Mouse (Mus musculus) C2C12 (cell line): ENCODE results near the gene Fastkd3. TPM values are rescaled to one million over a fixed set of nuclear protein-coding genes. Genes with fewer than 3 reads are reported as not detected.
A peak's percentile ranks its signal among the peaks of the same experiment; 100 is the strongest.
"Not testable (repeated sequence)": the region's sequence is repeated elsewhere in the genome, so short reads cannot be mapped to it uniquely, and the experiment has no call there.

ENCODE experiments used
- H3K27me3 ChIP-seq: one replicate; pipeline ENCODE4 v1.6.1; 2011; ENCODE audit not compliant: control insufficient read depth, insufficient read depth, insufficient read length
- H3K36me3 ChIP-seq: one replicate; pipeline ENCODE4 v1.6.1; 2011; ENCODE audit not compliant: control insufficient read depth, insufficient read depth
- H3K4me3 ChIP-seq: one replicate; pipeline ENCODE4 v1.5.1; 2011; ENCODE audit warnings: mild to moderate bottlenecking, control low read depth; ENCODE audit not compliant: poor library complexity, insufficient read depth, severe bottlenecking
- H3K79me2 ChIP-seq: one replicate; pipeline ENCODE4 v1.6.1; 2011; ENCODE audit not compliant: control insufficient read depth, insufficient read depth
- H3K79me3 ChIP-seq: one replicate; pipeline ENCODE4 v1.6.1; 2011; ENCODE audit warnings: low read depth, control low read depth
- H3ac ChIP-seq: one replicate; pipeline ENCODE3; 2011; ENCODE audit warnings: low read depth; ENCODE audit not compliant: control insufficient read depth, insufficient read length
- CEBPB ChIP-seq: IDR thresholded peaks from one replicate; pipeline ENCODE4 v1.6.1; 2011; ENCODE audit warnings: low read depth, mild to moderate bottlenecking, control low read depth, moderate library complexity
- CTCF ChIP-seq: IDR thresholded peaks from one replicate; pipeline ENCODE4 v1.5.1; 2011; ENCODE audit not compliant: control insufficient read depth, insufficient read depth, insufficient read length
- FOSL1 ChIP-seq: IDR thresholded peaks from one replicate; pipeline ENCODE4 v1.8.0; 2011; ENCODE audit warnings: mild to moderate bottlenecking, low read length; ENCODE audit not compliant: poor library complexity, insufficient read depth, severe bottlenecking
- MAX ChIP-seq: IDR thresholded peaks from one replicate; pipeline ENCODE4 v1.6.1; 2011; ENCODE audit warnings: mild to moderate bottlenecking, control low read depth
- MYOD1 ChIP-seq: IDR thresholded peaks from one replicate; pipeline ENCODE4 v1.6.1; 2011; ENCODE audit warnings: low read depth; ENCODE audit not compliant: control insufficient read depth, insufficient read length
- MYOG ChIP-seq: IDR thresholded peaks from one replicate; pipeline ENCODE4 v1.6.1; 2011; ENCODE audit not compliant: control insufficient read depth, insufficient read length; ENCODE audit errors: extremely low read depth
- USF1 ChIP-seq: IDR thresholded peaks from one replicate; pipeline ENCODE4 v1.6.1; 2011; ENCODE audit warnings: low read depth, mild to moderate bottlenecking, control low read depth, moderate library complexity
- long read RNA-seq, 2 experiments: library from polyadenylated mRNA; unstranded; transcript quantifications; one replicate each; pipeline ENCODE4 v2.0.0; 2019 to 2020
- polyA plus RNA-seq: library from polyadenylated mRNA; unstranded; fragments of >200 nt; fragmentation: generic; extraction: Trizol; gene quantifications from one replicate; pipeline ENCODE4 v1.2.1, GENCODE M21; 2012; ENCODE audit warnings: missing spikeins

Gene Fastkd3
- polyA plus RNA-seq: 18.8 TPM
- long read RNA-seq, experiment 1, transcript Fastkd3-201 (7 exons, 2,421 nt): major isoform, 9 of 21 reads
- long read RNA-seq, experiment 1, partial matches to known transcripts: 3 of 21 reads
- long read RNA-seq, experiment 1, other reads (novel, unspliced or antisense): 8 of 21 reads
- long read RNA-seq, experiment 2, transcript Fastkd3-201 (7 exons, 2,421 nt): major isoform, 57 of 163 reads
- long read RNA-seq, experiment 2, transcript Fastkd3-209 (7 exons, 2,501 nt): minor isoform, 12 of 163 reads
- long read RNA-seq, experiment 2, partial matches to known transcripts: 3 of 163 reads
- long read RNA-seq, experiment 2, other reads (novel, unspliced or antisense): 91 of 163 reads

- Histone ChIP-seq H3K79me2 (peaks cover 47% of the 10 kb centered on the region), H3K36me3 (peaks cover 46% of the 10 kb centered on the region)
- TF ChIP-seq CEBPB (no peak), MAX (peak; percentile 70), MYOG (no peak)
These were observed at the start of gene Fastkd3, which contains the start of gene Mtrr for GRCm38 (mm10) chr13:68581747-68582516. Gene Fastkd3, plus strand, starts transcription at chr13:68582234. Gene Mtrr, minus strand, starts transcription at chr13:68582149.

GRCm38 (mm10) chr13:68553391-68553790 is 28.6 kb upstream of the Fastkd3 start:
- not testable (repeated sequence) for H3K79me3 ChIP-seq, H3K27me3 ChIP-seq, H3K79me2 ChIP-seq, H3ac ChIP-seq, H3K36me3 ChIP-seq, H3K4me3 ChIP-seq

More at GRCm38 (mm10) chr13:68581747-68582516, at the start of gene Fastkd3, which contains the start of gene Mtrr:
- Histone ChIP-seq H3K27me3 (no peaks in the 10 kb centered on the region), H3K79me3 (peaks cover 31% of the 10 kb centered on the region), H3K4me3 (peak within 1 kb of the TSS; percentile 63), H3ac (peak within 1 kb of the TSS; percentile 91)

GRCm38 (mm10) chr13:68568110-68568509 is 13.9 kb upstream of the Fastkd3 start:
- TF ChIP-seq CEBPB (no peak), MAX (no peak), FOSL1 (no peak), USF1 (no peak), MYOG (no peak), CTCF (no peak), MYOD1 (no peak)
- Histone ChIP-seq H3K36me3 (peaks cover 42% of the 10 kb centered on the region), H3K79me2 (no peaks in the 10 kb centered on the region), H3ac (no peak overlapping the region), H3K4me3 (no peak overlapping the region), H3K27me3 (no peaks in the 10 kb centered on the region), H3K79me3 (no peaks in the 10 kb centered on the region)

GRCm38 (mm10) chr13:68568548-68568947 is 13.5 kb upstream of the Fastkd3 start:
- H3K27me3 ChIP-seq: no peaks in the 10 kb centered on the region
- TF ChIP-seq MAX (no peak), USF1 (no peak), MYOD1 (no peak), FOSL1 (no peak), MYOG (no peak), CEBPB (no peak), CTCF (no peak)
- peaks cover 41% of the 10 kb centered on the region for H3K36me3 ChIP-seq
- H3K79me3 ChIP-seq: no peaks in the 10 kb centered on the region
- no peak overlapping the region for H3K4me3 ChIP-seq
- H3ac ChIP-seq: no peak overlapping the region
- no peaks in the 10 kb centered on the region for H3K79me2 ChIP-seq

- Histone ChIP-seq H3K27me3 (no peaks in the 10 kb centered on the region), H3K4me3 (no peak overlapping the region), H3K79me3 (no peaks in the 10 kb centered on the region), H3K36me3 (peaks cover 37% of the 10 kb centered on the region), H3ac (no peak overlapping the region), H3K79me2 (no peaks in the 10 kb centered on the region)
- TF ChIP-seq USF1 (no peak), CTCF (peak; percentile 42)
These were observed 12.3 kb upstream of the Fastkd3 start for GRCm38 (mm10) chr13:68569589-68570336.

GRCm38 (mm10) chr13:68572247-68572646 is 9.8 kb upstream of the Fastkd3 start:
- Histone ChIP-seq H3K4me3 (no peak overlapping the region), H3K36me3 (peaks cover 34% of the 10 kb centered on the region), H3K79me3 (no peaks in the 10 kb centered on the region), H3ac (no peak overlapping the region), H3K79me2 (no peaks in the 10 kb centered on the region), H3K27me3 (no peaks in the 10 kb centered on the region)
- no peak for TF ChIP-seq MYOG
- no peak for TF ChIP-seq MYOD1
- no peak for TF ChIP-seq CEBPB
